In the genomic region with DNA sequence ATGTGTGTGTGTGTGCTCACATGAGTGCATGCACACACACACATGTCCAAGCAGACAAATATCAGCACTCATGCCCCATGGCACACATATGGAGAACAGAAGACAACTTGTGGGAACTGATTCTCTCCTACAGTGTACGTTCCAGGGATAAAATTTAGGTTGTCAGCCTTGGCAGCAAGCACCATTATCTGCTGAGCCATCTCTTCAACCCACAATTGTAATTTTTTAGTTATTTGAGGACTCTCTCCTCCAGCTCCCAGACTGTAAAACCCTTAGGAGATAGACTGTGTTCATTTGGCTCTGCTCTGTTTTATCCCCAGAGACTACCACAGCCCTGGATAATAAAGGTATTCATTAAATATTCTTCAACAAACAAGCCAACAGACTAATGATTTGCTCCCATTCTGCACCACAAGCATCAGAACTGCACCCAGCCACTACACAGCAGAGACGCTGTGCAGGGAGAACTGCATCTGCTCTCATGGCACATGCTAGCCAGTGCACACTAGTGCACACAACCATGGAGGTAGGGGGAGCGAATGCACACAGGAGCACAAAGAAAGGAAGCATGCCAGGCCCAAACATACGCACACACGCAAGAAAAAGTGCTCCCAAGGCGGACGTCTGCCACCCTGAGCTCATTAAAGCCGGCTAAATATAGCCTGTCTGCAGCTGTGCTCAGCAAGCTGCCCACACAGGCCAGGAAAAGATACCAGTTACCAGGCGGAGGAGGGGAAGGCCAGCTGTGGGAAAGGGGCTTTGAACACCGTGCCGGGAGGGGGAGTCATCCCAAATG, we compare ENCODE assay signal across 8 mouse cellular contexts. TPM values are rescaled to one million over a fixed set of nuclear protein-coding genes. Genes with fewer than 3 reads are reported as not detected.
DNase-seq lines count a peak whose midpoint lies in the region; ATAC-seq lines count a peak whose summit lies in the region.

No protein-coding gene starts in this region.

- H3K36me3 ChIP-seq in forebrain, embryonic 15.5 days: no peaks in the 10 kb centered on the region
- H3K36me3 ChIP-seq in hindbrain, embryonic 13.5 days: no peaks in the 10 kb centered on the region
- H3K36me3 ChIP-seq in midbrain, embryonic 10.5 days: no peaks in the 10 kb centered on the region
- H3K36me3 ChIP-seq in kidney, embryonic 15.5 days: no peaks in the 10 kb centered on the region

- peak; percentile 39 to 46 for DNase-seq in cerebellum, postnatal 10 days
- no peak for DNase-seq in cerebellum, adult 18-20 months
- no peak for DNase-seq in midbrain, embryonic 10.5 days (ENCODE audit: low spot score)
- DNase-seq in thymus, postnatal 4 days: no peak

- 11% methylated on average over 11 of the region's 11 CpGs for WGBS in forebrain, embryonic 15.5 days
- 25% methylated on average over 11 of the region's 11 CpGs for WGBS in hindbrain, embryonic 13.5 days
- WGBS in midbrain, embryonic 10.5 days: 68% methylated on average over 11 of the region's 11 CpGs
- 37% methylated on average over 11 of the region's 11 CpGs for WGBS in kidney, embryonic 15.5 days

- 0 out of 2 replicates have a peak overlapping the region, but pooled peaks have one; percentile 25 for H3K9ac ChIP-seq in forebrain, embryonic 15.5 days (replicated peaks)
- peak overlapping the region; percentile 49; the same call in 1 of the 2 replicates for H3K9ac ChIP-seq in hindbrain, embryonic 13.5 days
- H3K9ac ChIP-seq in kidney, embryonic 15.5 days: no peak overlapping the region

- H3K4me1 ChIP-seq in forebrain, embryonic 15.5 days: peaks cover 17% of the 10 kb centered on the region
- peaks cover 29% of the 10 kb centered on the region for H3K4me1 ChIP-seq in hindbrain, embryonic 13.5 days (replicated peaks)
- H3K4me1 ChIP-seq in midbrain, embryonic 10.5 days: peaks cover 14% of the 10 kb centered on the region
- peaks cover 8% of the 10 kb centered on the region; the same call in 1 of the 2 replicates for H3K4me1 ChIP-seq in kidney, embryonic 15.5 days

- H3K4me3 ChIP-seq in forebrain, embryonic 15.5 days: no peak overlapping the region
- no peak overlapping the region for H3K4me3 ChIP-seq in hindbrain, embryonic 13.5 days
- no peak overlapping the region for H3K4me3 ChIP-seq in midbrain, embryonic 10.5 days
- no peak overlapping the region for H3K4me3 ChIP-seq in kidney, embryonic 15.5 days (replicated peaks)

- no peak overlapping the region for H3K4me2 ChIP-seq in forebrain, embryonic 15.5 days (replicated peaks)
- no peak overlapping the region for H3K4me2 ChIP-seq in hindbrain, embryonic 13.5 days
- H3K4me2 ChIP-seq in kidney, embryonic 15.5 days: no peak overlapping the region

- H3K27ac ChIP-seq in forebrain, embryonic 15.5 days (replicated peaks): peak overlapping the region; percentile 93
- H3K27ac ChIP-seq in hindbrain, embryonic 13.5 days: peak overlapping the region; percentile 90
- H3K27ac ChIP-seq in midbrain, embryonic 10.5 days (replicated peaks): peak overlapping the region; percentile 65
- no peak overlapping the region for H3K27ac ChIP-seq in kidney, embryonic 15.5 days

- peak; percentile 92 for ATAC-seq in forebrain, embryonic 15.5 days (replicated peaks)
- ATAC-seq in hindbrain, embryonic 13.5 days (ENCODE audit: low FRiP score): peak; percentile 85
- no peak for ATAC-seq in CD4-positive, CD25-positive, alpha-beta regulatory T cell, adult 4 months
- ATAC-seq in kidney, embryonic 15.5 days (replicated peaks; ENCODE audit: low FRiP score): no peak

- H3K27me3 ChIP-seq in forebrain, embryonic 15.5 days: no peaks in the 10 kb centered on the region
- H3K27me3 ChIP-seq in hindbrain, embryonic 13.5 days: no peaks in the 10 kb centered on the region
- H3K27me3 ChIP-seq in midbrain, embryonic 10.5 days (ENCODE audit: low read depth, poor library complexity, severe bottlenecking): no peaks in the 10 kb centered on the region
- H3K27me3 ChIP-seq in kidney, embryonic 15.5 days: no peaks in the 10 kb centered on the region

- H3K9me3 ChIP-seq in forebrain, embryonic 15.5 days: no peaks in the 10 kb centered on the region
- H3K9me3 ChIP-seq in hindbrain, embryonic 13.5 days: no peaks in the 10 kb centered on the region
- no peaks in the 10 kb centered on the region for H3K9me3 ChIP-seq in midbrain, embryonic 10.5 days (replicated peaks)
- H3K9me3 ChIP-seq in kidney, embryonic 15.5 days (replicated peaks): no peaks in the 10 kb centered on the region

RNA-seq across cellular contexts. Expression of a gene that starts 44.6 kb away (rescaled TPM):
- 80.9 and 88.0 TPM in 2 replicates for polyA plus RNA-seq in forebrain, embryonic 15.5 days (2015; fragmentation: Nextera tagmentation; extraction: Ambion mirVana)
- polyA plus RNA-seq in hindbrain, embryonic 13.5 days (2015; fragmentation: Nextera tagmentation; extraction: Ambion mirVana): 43.2 and 43.6 TPM in 2 replicates
- polyA plus RNA-seq in midbrain, embryonic 10.5 days (2016; fragmentation: Nextera tagmentation; extraction: Ambion mirVana): 251 and 280 TPM in 2 replicates
- polyA plus RNA-seq in CD4-positive, CD25-positive, alpha-beta regulatory T cell, adult 4 months (2017; shearing (Covaris generic)): 1 to 10 TPM; 1.8 to 5.1 TPM
- 122 and 131 TPM in 2 replicates for polyA plus RNA-seq in kidney, embryonic 15.5 days (2015; fragmentation: Nextera tagmentation; extraction: Ambion mirVana)

RNA-seq across cellular contexts. Expression of a gene that starts 49.1 kb away (rescaled TPM):
- 1.4 and 1.8 TPM in 2 replicates for polyA plus RNA-seq in forebrain, embryonic 15.5 days (2015; fragmentation: Nextera tagmentation; extraction: Ambion mirVana)
- 1.9 and 2.0 TPM in 2 replicates for polyA plus RNA-seq in hindbrain, embryonic 13.5 days (2015; fragmentation: Nextera tagmentation; extraction: Ambion mirVana)
- 0.10 and 0.25 TPM in 2 replicates for polyA plus RNA-seq in midbrain, embryonic 10.5 days (2016; fragmentation: Nextera tagmentation; extraction: Ambion mirVana)
- under 1 TPM in 1 of 2 experiments, not detected in 1; 0.11 TPM for polyA plus RNA-seq in CD4-positive, CD25-positive, alpha-beta regulatory T cell, adult 4 months (2017; shearing (Covaris generic))
- 0.05 and 0.13 TPM in 2 replicates for polyA plus RNA-seq in kidney, embryonic 15.5 days (2015; fragmentation: Nextera tagmentation; extraction: Ambion mirVana)

RNA-seq across cellular contexts. Expression of a gene that starts 49.1 kb away (rescaled TPM):
- polyA plus RNA-seq in forebrain, embryonic 15.5 days (2015; fragmentation: Nextera tagmentation; extraction: Ambion mirVana): 0.23 and 0.42 TPM in 2 replicates
- 0.31 and 0.39 TPM in 2 replicates for polyA plus RNA-seq in hindbrain, embryonic 13.5 days (2015; fragmentation: Nextera tagmentation; extraction: Ambion mirVana)
- polyA plus RNA-seq in midbrain, embryonic 10.5 days (2016; fragmentation: Nextera tagmentation; extraction: Ambion mirVana): 0.67 and 0.97 TPM in 2 replicates
- not detected for polyA plus RNA-seq in CD4-positive, CD25-positive, alpha-beta regulatory T cell, adult 4 months (2017; shearing (Covaris generic))
- polyA plus RNA-seq in kidney, embryonic 15.5 days (2015; fragmentation: Nextera tagmentation; extraction: Ambion mirVana): 0.30 and 0.38 TPM in 2 replicates

Comparison
In these comparisons a context has a peak if more than half of its experiments do, and no peak if none do; other contexts are left out.
1. DNase-seq: peak in cerebellum, postnatal 10 days (2 of 2); none in cerebellum, adult 18-20 months (0 of 2), midbrain, embryonic 10.5 days (single experiment) and thymus, postnatal 4 days (single experiment).
2. ATAC-seq: peak in forebrain, embryonic 15.5 days (single experiment) and hindbrain, embryonic 13.5 days (single experiment); none in CD4-positive, CD25-positive, alpha-beta regulatory T cell, adult 4 months (single experiment) and kidney, embryonic 15.5 days (single experiment).